Mouse (Mus musculus): ENCODE measurements around the gene Dppa5a. TPM values are rescaled to one million over a fixed set of nuclear protein-coding genes. Genes with fewer than 3 reads are reported as not detected.
"Not testable (repeated sequence)": the region's sequence is repeated elsewhere in the genome, so short reads cannot be mapped to it uniquely, and the experiment has no call there.

Gene Dppa5a
- polyA plus RNA-seq, 1 experiment, result not detected

DNA sequence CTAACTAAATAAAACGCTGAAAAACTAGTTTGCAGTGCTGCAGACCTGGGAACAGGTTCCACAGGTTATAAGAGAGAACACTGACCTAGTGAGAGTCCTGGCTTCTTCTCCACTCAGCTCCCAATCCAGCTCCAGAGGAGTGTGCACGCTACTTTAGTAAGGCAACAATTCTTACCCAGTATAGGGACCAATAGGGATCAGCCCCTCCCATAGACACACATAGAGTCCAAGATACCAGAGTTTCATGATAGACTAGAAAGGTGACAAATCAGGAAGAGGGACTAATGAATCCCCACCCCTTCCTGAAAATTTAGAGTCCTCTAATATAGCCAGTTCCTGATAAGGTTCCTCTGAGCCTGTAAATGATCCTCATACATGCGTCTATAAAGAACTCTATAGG lies 21.0 kb downstream of the Dppa5a start:
- no peak for TF ChIP-seq GATA1 (IDR thresholded peaks at IDR 0.05; ENCODE audit: low read length)

GRCm38 (mm10) chr9:78327289-78327688 lies 40.7 kb downstream of the Dppa5a start, which contains the start of gene Omt2b:
TSS of gene Omt2b (plus strand) at chr9:78327589.
- not testable (repeated sequence) for TF ChIP-seq GATA1 (IDR thresholded peaks at IDR 0.05; ENCODE audit: low read length)

- TF ChIP-seq GATA1 (IDR thresholded peaks at IDR 0.05; ENCODE audit: low read length), result no peak
These were observed 48.5 kb downstream of the Dppa5a start for GRCm38 (mm10) chr9:78319499-78319898.

Other genes starting within 250 kb of the Dppa5a start
- gene Gsta4, start 185.4 kb downstream of the Dppa5a start, polyA plus RNA-seq (2012), result 0.50 and 0.72 TPM in 2 replicates
- gene Gsta1, start 137.5 kb downstream of the Dppa5a start, polyA plus RNA-seq (2012), result not detected in 2 replicates
- not detected in 2 replicates for gene Gm3776, start 111.0 kb downstream of the Dppa5a start, polyA plus RNA-seq (2012)
- not detected in 2 replicates for gene Gm10639, start 78.3 kb downstream of the Dppa5a start, polyA plus RNA-seq (2012)
- not detected in 2 replicates for gene Omt2a, start 53.4 kb downstream of the Dppa5a start, polyA plus RNA-seq (2012)
- not detected in 2 replicates for gene Omt2b, start 40.6 kb downstream of the Dppa5a start, polyA plus RNA-seq (2012)
- gene Gsta2, start 12.4 kb downstream of the Dppa5a start, polyA plus RNA-seq (2012), result not detected in 2 replicates
- not detected in 2 replicates for gene Ooep, start 10.5 kb upstream of the Dppa5a start, polyA plus RNA-seq (2012)
- gene Ddx43, start 27.6 kb upstream of the Dppa5a start, polyA plus RNA-seq (2012), result not detected in 2 replicates
- gene Cgas, start 75.1 kb upstream of the Dppa5a start, polyA plus RNA-seq (2012), result not detected in 2 replicates
- gene Mto1, start 80.0 kb upstream of the Dppa5a start, polyA plus RNA-seq (2012), result 16.2 and 20.7 TPM in 2 replicates
- gene Gm17324, start 80.6 kb upstream of the Dppa5a start, polyA plus RNA-seq (2012), result 0.09 and 0.19 TPM in 2 replicates
- 294 and 530 TPM in 2 replicates for gene Eef1a1, start 121.0 kb upstream of the Dppa5a start, polyA plus RNA-seq (2012)
- gene Slc17a5, start 219.9 kb upstream of the Dppa5a start, polyA plus RNA-seq (2012), result 1.8 and 2.0 TPM in 2 replicates
- gene Cd109, start 247.4 kb upstream of the Dppa5a start, polyA plus RNA-seq (2012), result 0.06 and 0.11 TPM in 2 replicates

Measured in G1E-ER4 (cell line).